Mouse (Mus musculus): ENCODE measurements around the gene Cdk9. TPM values are rescaled to one million over a fixed set of nuclear protein-coding genes. Genes with fewer than 3 reads are reported as not detected.

Gene Cdk9
- polyA plus RNA-seq, 1 experiment from 2014 or later, result 75.1 TPM

GRCm38 (mm10) chr2:32728463-32728862 lies 15.6 kb upstream of the Cdk9 start:
- no peak overlapping the region for H3K4me3 ChIP-seq (ENCODE audit: low read depth, low read length)
- H3K27me3 ChIP-seq (replicated peaks; ENCODE audit: control insufficient read depth, insufficient read depth, low read length), result no peaks in the 10 kb centered on the region
- no peak for ATAC-seq
- no peak for DNase-seq (ENCODE audit: low spot score)
- H3K9me3 ChIP-seq (replicated peaks; ENCODE audit: control insufficient read depth, low read length), result no peaks in the 10 kb centered on the region
- H3K36me3 ChIP-seq (ENCODE audit: control insufficient read depth, insufficient read depth, low read length), result no peaks in the 10 kb centered on the region
- no peak overlapping the region for H3K4me2 ChIP-seq (ENCODE audit: low read length)
- no peak overlapping the region for H3K9ac ChIP-seq (ENCODE audit: low read length)
- H3K4me1 ChIP-seq (ENCODE audit: control insufficient read depth, insufficient read depth, low read length), result no peaks in the 10 kb centered on the region
- 59% methylated on average over 7 of the region's 7 CpGs for WGBS
- no peak overlapping the region for H3K27ac ChIP-seq (ENCODE audit: low read depth, low read length)

GRCm38 (mm10) chr2:32727435-32727834 lies 14.6 kb upstream of the Cdk9 start:
- no peaks in the 10 kb centered on the region for H3K4me1 ChIP-seq (ENCODE audit: control insufficient read depth, insufficient read depth, low read length)
- H3K9me3 ChIP-seq (replicated peaks; ENCODE audit: control insufficient read depth, low read length), result no peaks in the 10 kb centered on the region
- H3K27me3 ChIP-seq (replicated peaks; ENCODE audit: control insufficient read depth, insufficient read depth, low read length), result no peaks in the 10 kb centered on the region
- peak overlapping the region; percentile 25 for H3K4me3 ChIP-seq (ENCODE audit: low read depth, low read length)
- DNase-seq (ENCODE audit: low spot score) (peak; percentile 97), ATAC-seq (peak; percentile 99)
- H3K9ac ChIP-seq (ENCODE audit: low read length), result peak overlapping the region; percentile 40; the same call in 1 of the 2 replicates
- H3K36me3 ChIP-seq (ENCODE audit: control insufficient read depth, insufficient read depth, low read length), result no peaks in the 10 kb centered on the region
- H3K27ac ChIP-seq (ENCODE audit: low read depth, low read length), result no peak overlapping the region
- H3K4me2 ChIP-seq (ENCODE audit: low read length), result peak overlapping the region; percentile 44
- WGBS, result under 1% methylated on average over 16 of the region's 16 CpGs

- Histone ChIP-seq H3K4me3 (ENCODE audit: low read depth, low read length) (no peak overlapping the region), H3K9me3 (replicated peaks; ENCODE audit: control insufficient read depth, low read length) (no peaks in the 10 kb centered on the region), H3K4me2 (ENCODE audit: low read length) (no peak overlapping the region), H3K36me3 (ENCODE audit: control insufficient read depth, insufficient read depth, low read length) (no peaks in the 10 kb centered on the region), H3K9ac (ENCODE audit: low read length) (no peak overlapping the region), H3K4me1 (ENCODE audit: control insufficient read depth, insufficient read depth, low read length) (no peaks in the 10 kb centered on the region), H3K27ac (ENCODE audit: low read depth, low read length) (no peak overlapping the region), H3K27me3 (replicated peaks; ENCODE audit: control insufficient read depth, insufficient read depth, low read length) (no peaks in the 10 kb centered on the region)
- WGBS, result 87% methylated on average over 16 of the region's 16 CpGs
- DNase-seq (ENCODE audit: low spot score), result no peak
- ATAC-seq, result no peak
Observed at GRCm38 (mm10) chr2:32724832-32725790, 12.2 kb upstream of the Cdk9 start.

- no peak for DNase-seq (ENCODE audit: low spot score)
Observed at GRCm38 (mm10) chr2:32724149-32724548, 11.3 kb upstream of the Cdk9 start.

GRCm38 (mm10) chr2:32722581-32722980 lies 9.7 kb upstream of the Cdk9 start:
- Histone ChIP-seq H3K36me3 (ENCODE audit: control insufficient read depth, insufficient read depth, low read length) (no peaks in the 10 kb centered on the region), H3K4me2 (ENCODE audit: low read length) (no peak overlapping the region), H3K27me3 (replicated peaks; ENCODE audit: control insufficient read depth, insufficient read depth, low read length) (no peaks in the 10 kb centered on the region), H3K9ac (ENCODE audit: low read length) (no peak overlapping the region), H3K4me1 (ENCODE audit: control insufficient read depth, insufficient read depth, low read length) (no peaks in the 10 kb centered on the region), H3K27ac (ENCODE audit: low read depth, low read length) (no peak overlapping the region), H3K4me3 (ENCODE audit: low read depth, low read length) (no peak overlapping the region), H3K9me3 (replicated peaks; ENCODE audit: control insufficient read depth, low read length) (no peaks in the 10 kb centered on the region)
- DNase-seq (ENCODE audit: low spot score), result no peak
- 78% methylated on average over 3 of the region's 3 CpGs for WGBS
- ATAC-seq, result no peak

More at GRCm38 (mm10) chr2:32724149-32724548, 11.3 kb upstream of the Cdk9 start:
- Histone ChIP-seq H3K4me2 (ENCODE audit: low read length) (no peak overlapping the region), H3K9me3 (replicated peaks; ENCODE audit: control insufficient read depth, low read length) (no peaks in the 10 kb centered on the region), H3K4me1 (ENCODE audit: control insufficient read depth, insufficient read depth, low read length) (no peaks in the 10 kb centered on the region), H3K27me3 (replicated peaks; ENCODE audit: control insufficient read depth, insufficient read depth, low read length) (no peaks in the 10 kb centered on the region), H3K4me3 (ENCODE audit: low read depth, low read length) (no peak overlapping the region), H3K36me3 (ENCODE audit: control insufficient read depth, insufficient read depth, low read length) (no peaks in the 10 kb centered on the region), H3K9ac (ENCODE audit: low read length) (no peak overlapping the region), H3K27ac (ENCODE audit: low read depth, low read length) (no peak overlapping the region)
- 74% methylated on average over 4 of the region's 4 CpGs for WGBS
- ATAC-seq, result no peak

GRCm38 (mm10) chr2:32722046-32722445 lies 9.2 kb upstream of the Cdk9 start:
- 57% methylated on average over 6 of the region's 6 CpGs for WGBS
- no peak for DNase-seq (ENCODE audit: low spot score)
- ATAC-seq, result no peak
- Histone ChIP-seq H3K9ac (ENCODE audit: low read length) (no peak overlapping the region), H3K4me2 (ENCODE audit: low read length) (no peak overlapping the region), H3K4me3 (ENCODE audit: low read depth, low read length) (no peak overlapping the region), H3K27ac (ENCODE audit: low read depth, low read length) (no peak overlapping the region), H3K4me1 (ENCODE audit: control insufficient read depth, insufficient read depth, low read length) (no peaks in the 10 kb centered on the region), H3K27me3 (replicated peaks; ENCODE audit: control insufficient read depth, insufficient read depth, low read length) (no peaks in the 10 kb centered on the region), H3K9me3 (replicated peaks; ENCODE audit: control insufficient read depth, low read length) (no peaks in the 10 kb centered on the region), H3K36me3 (ENCODE audit: control insufficient read depth, insufficient read depth, low read length) (no peaks in the 10 kb centered on the region)

- Histone ChIP-seq H3K9me3 (replicated peaks; ENCODE audit: control insufficient read depth, low read length) (no peaks in the 10 kb centered on the region), H3K4me1 (ENCODE audit: control insufficient read depth, insufficient read depth, low read length) (no peaks in the 10 kb centered on the region), H3K27me3 (replicated peaks; ENCODE audit: control insufficient read depth, insufficient read depth, low read length) (no peaks in the 10 kb centered on the region), H3K4me2 (ENCODE audit: low read length) (no peak within 1 kb of the TSS), H3K9ac (ENCODE audit: low read length) (no peak within 1 kb of the TSS), H3K4me3 (ENCODE audit: low read depth, low read length) (no peak within 1 kb of the TSS), H3K27ac (ENCODE audit: low read depth, low read length) (no peak within 1 kb of the TSS), H3K36me3 (ENCODE audit: control insufficient read depth, insufficient read depth, low read length) (no peaks in the 10 kb centered on the region)
- ATAC-seq, result no peak
- 64% methylated on average over 8 of the region's 8 CpGs for WGBS
- no peak for DNase-seq (ENCODE audit: low spot score)
Observed at GRCm38 (mm10) chr2:32720681-32721229, 7.9 kb upstream of the Cdk9 start, which contains the start of gene Sh2d3c. Gene Sh2d3c (plus strand): TSS chr2:32721055.

GRCm38 (mm10) chr2:32720053-32720452 lies 7.2 kb upstream of the Cdk9 start:
- WGBS, result 92% methylated on average over 3 of the region's 3 CpGs
- Histone ChIP-seq H3K4me3 (ENCODE audit: low read depth, low read length) (no peak overlapping the region), H3K27ac (ENCODE audit: low read depth, low read length) (no peak overlapping the region), H3K4me2 (ENCODE audit: low read length) (no peak overlapping the region), H3K27me3 (replicated peaks; ENCODE audit: control insufficient read depth, insufficient read depth, low read length) (no peaks in the 10 kb centered on the region), H3K9me3 (replicated peaks; ENCODE audit: control insufficient read depth, low read length) (no peaks in the 10 kb centered on the region), H3K9ac (ENCODE audit: low read length) (no peak overlapping the region), H3K36me3 (ENCODE audit: control insufficient read depth, insufficient read depth, low read length) (no peaks in the 10 kb centered on the region), H3K4me1 (ENCODE audit: control insufficient read depth, insufficient read depth, low read length) (no peaks in the 10 kb centered on the region)
- no peak for DNase-seq (ENCODE audit: low spot score)
- no peak for ATAC-seq

GRCm38 (mm10) chr2:32718761-32719160 lies 5.9 kb upstream of the Cdk9 start:
- Histone ChIP-seq H3K27ac (ENCODE audit: low read depth, low read length) (no peak overlapping the region), H3K27me3 (replicated peaks; ENCODE audit: control insufficient read depth, insufficient read depth, low read length) (no peaks in the 10 kb centered on the region), H3K36me3 (ENCODE audit: control insufficient read depth, insufficient read depth, low read length) (no peaks in the 10 kb centered on the region), H3K4me1 (ENCODE audit: control insufficient read depth, insufficient read depth, low read length) (peaks cover 4% of the 10 kb centered on the region), H3K9me3 (replicated peaks; ENCODE audit: control insufficient read depth, low read length) (no peaks in the 10 kb centered on the region), H3K4me2 (ENCODE audit: low read length) (no peak overlapping the region), H3K4me3 (ENCODE audit: low read depth, low read length) (no peak overlapping the region), H3K9ac (ENCODE audit: low read length) (no peak overlapping the region; the same call in 1 of the 2 replicates)
- 33% methylated on average over 9 of the region's 9 CpGs for WGBS
- DNase-seq (ENCODE audit: low spot score) (no peak), ATAC-seq (peak; percentile 51)

Measured in forebrain, embryonic 14.5 days (tissue).